Mouse (Mus musculus) brain, embryonic 14.5 days (tissue): ENCODE measurements at regions not wholly inside any gene's neighbourhood (a gene's known extent, or its start where the extent isn't known, plus 50 kb on each side); places are given as distances from the start of the nearest gene placed in this dataset.

Source experiments
- CTCF ChIP-seq: fragments of 200-500 bp; IDR thresholded peaks from 2 replicates; pipeline ENCODE4 v1.5.1; 2012; ENCODE audit warnings: inconsistent platforms, mild to moderate bottlenecking, moderate library complexity, borderline replicate concordance; ENCODE audit not compliant: insufficient read depth, insufficient read length; ENCODE audit errors: extremely low read depth
- POLR2A ChIP-seq: fragments of 200-500 bp; IDR thresholded peaks from 2 replicates; pipeline ENCODE4 v1.6.1; 2012; ENCODE audit warnings: mild to moderate bottlenecking, inconsistent platforms, borderline replicate concordance; ENCODE audit not compliant: poor library complexity, insufficient read depth, insufficient read length, severe bottlenecking; ENCODE audit errors: extremely low read depth

DNA sequence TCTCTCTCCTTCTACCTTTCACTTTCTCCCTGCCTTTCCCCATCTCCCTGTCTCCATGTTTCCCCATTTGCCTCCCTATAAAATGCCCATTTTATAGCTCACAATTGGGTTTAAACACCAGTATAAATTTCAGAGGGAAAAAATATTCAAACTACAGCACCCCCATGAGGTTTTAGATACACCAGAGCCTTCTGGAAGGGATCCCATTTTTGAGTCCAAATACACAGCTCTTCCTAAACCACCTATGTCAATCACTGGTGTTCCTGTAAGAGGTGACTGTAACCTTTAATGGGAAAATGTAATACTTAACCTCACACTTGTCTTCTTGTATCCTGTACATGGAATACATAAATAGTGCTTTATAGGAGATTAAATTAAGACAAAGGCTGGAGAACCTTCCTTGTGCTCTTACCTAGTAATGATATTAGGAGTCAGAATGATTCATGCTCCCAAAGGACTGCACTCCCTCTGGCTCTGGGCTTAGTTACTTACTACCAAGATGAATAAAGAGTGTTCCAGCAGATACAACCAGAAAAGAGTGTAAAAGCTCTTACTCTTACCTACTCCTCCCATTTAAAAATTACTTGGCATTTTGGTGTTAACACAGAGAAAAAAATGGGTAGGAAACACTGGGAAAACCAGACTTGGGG lies 538.7 kb upstream of the Cdh11 start:
- TF ChIP-seq CTCF = no peak
- TF ChIP-seq POLR2A = no peak
